Mouse (Mus musculus) olfactory bulb, adult 2 months (tissue): ENCODE results near the gene Aloxe3.

ENCODE experiments used
- CTCF ChIP-seq: fragments of 200-500 bp; IDR thresholded peaks from 2 replicates; pipeline ENCODE4 v1.5.1; 2012; ENCODE audit warnings: low read depth, mild to moderate bottlenecking, low read length, moderate library complexity; ENCODE audit not compliant: insufficient read depth
- POLR2A ChIP-seq: fragments of 200-500 bp; IDR thresholded peaks from 2 replicates; pipeline ENCODE4 v1.6.1; 2012; ENCODE audit warnings: mild to moderate bottlenecking, low read depth, low read length, moderate library complexity; ENCODE audit not compliant: insufficient read depth

GRCm38 (mm10) chr11:69078805-69079438, 46.8 kb upstream of the Aloxe3 start:
- TF ChIP-seq POLR2A (no peak), CTCF (no peak)
